Mouse (Mus musculus) small intestine, adult 2 months (tissue): Measurements from ENCODE around the gene Olfr1394. TPM values are rescaled to one million over a fixed set of nuclear protein-coding genes. Genes with fewer than 3 reads are reported as not detected.
"Not testable (repeated sequence)": the region's sequence is repeated elsewhere in the genome, so short reads cannot be mapped to it uniquely, and the experiment has no call there.

Source experiments
- H3K27ac ChIP-seq: fragments of 200-500 bp; 2 replicates; pipeline ENCODE4 v1.5.1; 2012; ENCODE audit warnings: low read depth, low read length, control low read depth, inconsistent platforms; ENCODE audit not compliant: insufficient read depth
- H3K27me3 ChIP-seq: fragments of 200-500 bp; 2 replicates; pipeline ENCODE4 v1.6.1; 2012; ENCODE audit warnings: mild to moderate bottlenecking, moderate library complexity, low read length, inconsistent platforms; ENCODE audit not compliant: control insufficient read depth, insufficient read depth
- H3K36me3 ChIP-seq: fragments of 200-500 bp; 2 replicates; pipeline ENCODE4 v1.6.1; 2012; ENCODE audit warnings: mild to moderate bottlenecking, low read length, control low read depth, inconsistent platforms; ENCODE audit not compliant: control insufficient read depth, insufficient read depth
- H3K4me1 ChIP-seq: fragments of 200-500 bp; 2 replicates; pipeline ENCODE4 v1.6.1; 2012; ENCODE audit warnings: low read length, inconsistent platforms, mixed read lengths; ENCODE audit not compliant: control insufficient read depth, insufficient read depth, insufficient read length
- H3K4me3 ChIP-seq: fragments of 200-500 bp; 2 replicates; pipeline ENCODE4 v1.5.1; 2012; ENCODE audit warnings: low read depth, mild to moderate bottlenecking, control low read depth, inconsistent platforms, low read length, moderate library complexity
- CTCF ChIP-seq: fragments of 200-500 bp; IDR thresholded peaks from 2 replicates; pipeline ENCODE4 v1.5.1; 2012; ENCODE audit warnings: low read depth, mild to moderate bottlenecking, control low read depth, inconsistent platforms, low read length, moderate library complexity, mixed read lengths; ENCODE audit not compliant: insufficient replicate concordance, insufficient read length; ENCODE audit errors: extremely low read depth
- POLR2A ChIP-seq: fragments of 200-500 bp; IDR thresholded peaks from 2 replicates; pipeline ENCODE4 v1.6.1; 2012; ENCODE audit warnings: low read depth, mild to moderate bottlenecking, control low read depth, inconsistent platforms, low read length, moderate library complexity
- WGBS: fragments of 180-500 bp; shearing (Covaris S2); methylation state at CpG from one replicate; pipeline ENCODE4 v1.1.7; 2018; 5-methylcytosine and 5-hydroxymethylcytosine counted together
- polyA plus RNA-seq: library from polyadenylated mRNA; depleted of rRNA; stranded (reverse); fragments of >200 nt; gene quantifications from 2 replicates; pipeline ENCODE4 v1.2.3, GENCODE M21; 2012

Olfr1394 gene
- polyA plus RNA-seq, 1 experiment: not detected

DNA sequence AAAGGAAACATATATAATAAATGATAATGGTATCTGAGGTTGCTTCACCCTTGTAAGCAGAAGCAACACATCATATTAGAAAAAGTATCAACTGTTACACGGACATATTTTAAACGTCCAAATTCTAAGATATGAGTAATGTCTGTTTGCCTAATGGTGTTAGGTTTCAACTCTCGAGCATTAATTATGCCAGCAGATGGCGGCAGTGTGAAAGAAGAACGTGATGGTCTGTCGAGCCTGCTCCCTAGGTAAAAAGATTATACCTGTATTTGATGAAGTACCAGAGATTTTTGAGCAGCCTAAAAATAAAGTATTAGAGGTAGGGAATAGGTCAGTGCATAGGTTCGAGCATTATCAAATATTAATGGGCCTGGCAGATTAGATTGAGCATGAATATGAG lies 35.6 kb downstream of the Olfr1394 start:
- Histone ChIP-seq H3K27me3 (no peaks in the 10 kb centered on the region), H3K36me3 (no peaks in the 10 kb centered on the region), H3K27ac (no peak overlapping the region), H3K4me1 (no peaks in the 10 kb centered on the region), H3K4me3 (no peak overlapping the region)
- WGBS: 1% methylated on average over 7 of the region's 7 CpGs
- TF ChIP-seq CTCF: no peak
- TF ChIP-seq POLR2A: no peak

DNA sequence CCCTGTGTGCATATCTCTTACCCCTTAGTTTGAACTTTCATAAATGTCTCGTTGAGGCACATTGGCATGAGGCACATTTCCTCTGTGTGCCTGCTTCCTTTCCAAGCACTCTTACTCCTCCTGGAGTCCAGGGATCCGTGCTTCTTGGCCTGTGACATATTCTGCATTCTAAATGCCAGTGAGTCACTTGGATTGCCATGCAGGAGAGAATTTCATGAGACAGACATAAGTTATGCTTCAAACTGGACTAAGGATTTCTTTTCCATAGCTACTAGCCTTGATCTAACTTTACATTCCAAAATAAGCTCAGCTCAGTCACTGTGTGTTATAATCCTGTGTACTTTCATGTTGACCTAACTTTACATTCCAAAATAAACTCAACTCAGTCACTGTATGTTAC lies 36.9 kb downstream of the Olfr1394 start:
- 49% methylated on average over 2 of the region's 2 CpGs for WGBS

DNA sequence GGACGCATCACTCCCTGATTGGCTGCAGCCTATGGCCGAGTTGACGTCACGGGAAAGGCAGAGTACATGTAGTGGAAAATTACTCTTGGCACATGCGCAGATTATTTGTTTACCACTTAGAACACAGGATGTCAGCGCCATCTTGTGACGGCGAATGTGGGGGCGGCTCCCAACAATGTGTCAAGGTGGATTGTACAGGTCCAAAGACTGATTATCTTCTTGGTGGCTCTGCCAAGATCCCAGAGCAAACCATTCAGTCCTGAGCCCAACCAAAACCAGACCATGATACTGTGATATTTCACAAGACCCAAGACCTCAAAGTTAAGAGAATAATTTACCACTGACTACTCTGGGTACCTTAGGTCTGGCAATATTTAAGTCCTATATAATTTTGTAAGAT lies 40.6 kb downstream of the Olfr1394 start:
- 93% methylated on average over 9 of the region's 9 CpGs for WGBS
- H3K36me3 ChIP-seq, H3K4me3 ChIP-seq, H3K27ac ChIP-seq, H3K4me1 ChIP-seq, H3K27me3 ChIP-seq: not testable (repeated sequence)

More for the DNA sequence above, 36.9 kb downstream of the Olfr1394 start:
- Histone ChIP-seq H3K27me3 (no peaks in the 10 kb centered on the region), H3K27ac (no peak overlapping the region), H3K4me3 (no peak overlapping the region), H3K36me3 (no peaks in the 10 kb centered on the region), H3K4me1 (no peaks in the 10 kb centered on the region)
- no peak for TF ChIP-seq CTCF
- TF ChIP-seq POLR2A: no peak

DNA sequence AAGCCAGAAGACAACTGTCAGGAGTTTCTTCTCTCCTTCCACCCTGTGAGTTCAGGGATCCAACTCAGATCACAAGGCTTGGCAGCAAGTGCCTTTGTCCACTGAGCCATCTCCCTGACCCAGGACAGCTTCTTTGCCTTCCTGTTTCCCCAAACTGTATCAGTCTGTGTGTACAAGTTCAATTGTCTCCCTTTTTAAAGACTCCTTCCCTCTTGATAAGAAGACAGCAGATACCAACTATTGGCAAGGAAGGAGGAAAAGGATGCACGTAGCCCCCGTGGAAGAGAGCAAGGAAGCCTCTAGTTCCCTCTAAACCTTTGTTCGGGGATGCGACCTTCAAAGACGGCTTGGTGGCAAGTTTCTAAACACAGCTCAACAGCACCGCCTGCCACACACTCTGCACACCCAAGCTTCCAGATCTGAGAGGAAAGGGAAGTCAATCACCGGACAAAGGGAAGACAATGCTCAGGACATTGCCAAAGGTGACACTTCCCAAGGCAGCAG lies 41.7 kb downstream of the Olfr1394 start:
- Histone ChIP-seq H3K4me3 (no peak overlapping the region), H3K27ac (no peak overlapping the region), H3K36me3 (no peaks in the 10 kb centered on the region), H3K27me3 (no peaks in the 10 kb centered on the region), H3K4me1 (no peaks in the 10 kb centered on the region)
- TF ChIP-seq POLR2A: no peak
- no peak for TF ChIP-seq CTCF
- WGBS: 82% methylated on average over 7 of the region's 7 CpGs

DNA sequence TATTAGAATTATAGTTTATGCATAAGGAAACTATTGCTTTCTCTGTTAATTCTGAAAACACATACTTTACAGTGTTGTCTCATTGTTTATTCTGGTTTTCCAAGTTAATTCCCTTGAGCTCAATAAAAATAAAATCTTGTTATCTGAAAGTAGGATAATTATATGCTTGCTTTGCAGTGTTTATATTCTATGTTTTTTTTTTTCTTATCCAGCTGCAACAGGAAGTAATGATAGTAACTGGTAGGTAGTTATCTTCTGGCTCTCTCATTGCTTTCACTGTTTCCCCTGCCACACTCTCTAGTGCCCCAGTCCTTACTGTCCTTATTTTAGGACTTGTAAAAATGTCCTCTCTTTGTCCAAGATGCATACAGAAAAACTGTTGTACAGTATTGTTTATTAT lies 46.5 kb downstream of the Olfr1394 start:
- no peaks in the 10 kb centered on the region; the same call in 1 of the 2 replicates for H3K4me1 ChIP-seq
- TF ChIP-seq CTCF (no peak), POLR2A (no peak)
- H3K27ac ChIP-seq: no peak overlapping the region
- no peak overlapping the region for H3K4me3 ChIP-seq
- H3K36me3 ChIP-seq: no peaks in the 10 kb centered on the region
- no peaks in the 10 kb centered on the region for H3K27me3 ChIP-seq

DNA sequence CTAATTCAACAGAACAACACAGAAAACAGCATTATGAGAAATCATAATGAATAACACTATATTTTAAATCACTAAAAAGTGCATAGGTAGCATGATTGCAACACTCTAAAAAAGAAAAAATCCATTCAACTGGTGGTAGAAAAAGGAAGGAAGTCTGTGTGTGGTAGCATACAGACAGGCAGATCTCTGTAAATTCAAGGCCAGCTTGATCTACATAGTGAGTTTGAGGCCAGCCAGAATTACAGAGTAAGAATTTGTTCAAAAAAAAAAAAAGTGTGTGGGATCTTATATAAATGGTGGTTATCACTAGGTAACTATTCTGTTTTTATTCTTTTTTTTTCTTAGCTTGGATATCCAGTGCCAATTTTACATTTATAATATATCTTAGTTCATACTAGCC lies 47.0 kb downstream of the Olfr1394 start:
- H3K27me3 ChIP-seq: no peaks in the 10 kb centered on the region
- TF ChIP-seq CTCF (no peak), POLR2A (no peak)
- no peaks in the 10 kb centered on the region; the same call in 1 of the 2 replicates for H3K4me1 ChIP-seq
- no peaks in the 10 kb centered on the region for H3K36me3 ChIP-seq
- H3K4me3 ChIP-seq: no peak overlapping the region
- no peak overlapping the region for H3K27ac ChIP-seq

DNA sequence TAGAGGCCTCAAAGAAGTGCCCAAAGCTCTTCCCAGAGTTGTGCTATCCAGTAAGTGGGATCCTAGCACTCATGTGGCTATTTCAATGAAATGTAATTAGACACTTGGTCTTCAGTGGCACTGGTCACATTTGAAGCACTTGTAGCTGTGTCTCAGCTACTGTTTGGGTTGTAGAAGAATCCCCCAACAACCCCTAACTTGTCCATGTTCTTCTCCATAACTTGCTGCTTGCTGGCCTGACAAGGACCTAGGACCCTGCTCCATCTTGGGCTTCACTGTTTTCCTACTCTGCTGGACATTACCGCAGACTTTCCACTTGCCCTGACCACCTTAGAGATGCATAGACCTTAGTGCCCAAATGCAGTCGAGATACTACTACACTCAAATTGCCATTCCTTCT lies 47.9 kb downstream of the Olfr1394 start:
- TF ChIP-seq POLR2A: no peak
- no peak for TF ChIP-seq CTCF
- peak overlapping the region; percentile 9; the same call in 1 of the 2 replicates for H3K4me3 ChIP-seq
- H3K27me3 ChIP-seq: no peaks in the 10 kb centered on the region
- H3K36me3 ChIP-seq: 0 out of 2 replicates have a peak, but pooled peaks cover 1% of the 10 kb centered on the region
- WGBS: 10% methylated on average over 2 of the region's 2 CpGs
- H3K4me1 ChIP-seq: no peaks in the 10 kb centered on the region; the same call in 1 of the 2 replicates
- H3K27ac ChIP-seq: peak overlapping the region; percentile 99
